Mouse (Mus musculus) frontal cortex, postnatal 10 days (tissue): ENCODE data around the gene Lin7b.
"Not testable (repeated sequence)": the region's sequence is repeated elsewhere in the genome, so short reads cannot be mapped to it uniquely, and the experiment has no call there.

Experiments used
- DNase-seq, 2 experiments: peaks; one replicate each; pipeline ENCODE4 v3.0.0; 2022; ENCODE audit warnings: low spot score in 2 of 2, mixed read lengths in 1 of 2

Lin7b gene

GRCm38 (mm10) chr7:45395578-45396336 lies 25.4 kb upstream of the Lin7b start, which contains the start of gene Snrnp70:
Gene Snrnp70, minus strand, starts transcription at chr7:45395742.
- peak; percentile 100 for DNase-seq

GRCm38 (mm10) chr7:45395129-45395541 lies 24.8 kb upstream of the Lin7b start:
- DNase-seq, result peak in 1 of 2 experiments; percentile 74

GRCm38 (mm10) chr7:45386077-45386476 lies 15.7 kb upstream of the Lin7b start:
- no peak for DNase-seq

- no peak for DNase-seq
Measured at GRCm38 (mm10) chr7:45376057-45376456, 5.7 kb upstream of the Lin7b start.

GRCm38 (mm10) chr7:45374620-45375019 lies 4.2 kb upstream of the Lin7b start:
- no peak for DNase-seq

- DNase-seq, result no peak
Measured at GRCm38 (mm10) chr7:45372371-45372770, 2.0 kb upstream of the Lin7b start.

GRCm38 (mm10) chr7:45369836-45370474 lies 428 bp downstream of the Lin7b start:
- DNase-seq, result no peak

GRCm38 (mm10) chr7:45369022-45369745 lies 1.2 kb downstream of the Lin7b start:
- DNase-seq, result no peak

GRCm38 (mm10) chr7:45368178-45368577 lies 2.2 kb downstream of the Lin7b start:
- no peak for DNase-seq

GRCm38 (mm10) chr7:45367020-45367880 lies 3.1 kb downstream of the Lin7b start:
- peak; percentile 98 to 99 for DNase-seq

GRCm38 (mm10) chr7:45366652-45367019 lies 3.7 kb downstream of the Lin7b start, which contains the start of gene Ppfia3:
Gene Ppfia3, minus strand, starts transcription at chr7:45367019.
- DNase-seq, result peak; percentile 60 to 66

- DNase-seq, result no peak
Measured at GRCm38 (mm10) chr7:45365742-45366651, 4.4 kb downstream of the Lin7b start.

- DNase-seq, result no peak
Measured at GRCm38 (mm10) chr7:45363983-45364382, 6.4 kb downstream of the Lin7b start.

GRCm38 (mm10) chr7:45362801-45363200 lies 7.6 kb downstream of the Lin7b start:
- no peak for DNase-seq

- DNase-seq, result peak; percentile 84 to 86
Measured at GRCm38 (mm10) chr7:45361243-45361804, 9.1 kb downstream of the Lin7b start.

- no peak for DNase-seq
Measured at GRCm38 (mm10) chr7:45360404-45361125, 9.8 kb downstream of the Lin7b start.

GRCm38 (mm10) chr7:45359081-45359480 lies 11.3 kb downstream of the Lin7b start:
- DNase-seq, result not testable (repeated sequence)

- DNase-seq, result no peak
Measured at GRCm38 (mm10) chr7:45356087-45356486, 14.3 kb downstream of the Lin7b start.

GRCm38 (mm10) chr7:45355318-45356020 lies 14.9 kb downstream of the Lin7b start:
- no peak for DNase-seq
